Mouse (Mus musculus) right cerebral cortex, postnatal 10 days (tissue): ENCODE data around the gene Zfp750.

Source experiments
- DNase-seq, 2 experiments: peaks; one replicate each; pipeline ENCODE4 v3.0.0; 2021; ENCODE audit warnings: low spot score in 2 of 2

Gene Zfp750

DNA sequence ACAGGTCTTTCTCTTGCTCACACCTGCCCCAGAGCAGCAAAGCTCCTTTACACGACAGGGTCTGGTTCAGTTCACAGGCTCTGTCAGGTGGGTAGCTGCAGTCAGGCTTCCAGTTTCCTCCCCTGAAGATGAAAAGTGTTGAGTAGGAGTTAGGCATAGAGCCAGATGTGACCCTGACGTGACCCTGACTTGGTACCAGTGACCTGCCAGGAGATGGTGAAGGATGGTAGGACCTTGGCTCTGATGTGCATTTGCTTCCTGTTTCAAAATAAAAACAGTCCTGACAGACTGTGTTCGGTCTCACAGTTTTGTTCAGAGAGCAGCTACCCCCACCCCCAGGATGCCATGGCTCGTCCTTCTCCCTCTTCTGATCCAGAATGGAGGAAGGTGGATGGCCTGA lies 23.3 kb upstream of the Zfp750 start:
- no peak for DNase-seq

DNA sequence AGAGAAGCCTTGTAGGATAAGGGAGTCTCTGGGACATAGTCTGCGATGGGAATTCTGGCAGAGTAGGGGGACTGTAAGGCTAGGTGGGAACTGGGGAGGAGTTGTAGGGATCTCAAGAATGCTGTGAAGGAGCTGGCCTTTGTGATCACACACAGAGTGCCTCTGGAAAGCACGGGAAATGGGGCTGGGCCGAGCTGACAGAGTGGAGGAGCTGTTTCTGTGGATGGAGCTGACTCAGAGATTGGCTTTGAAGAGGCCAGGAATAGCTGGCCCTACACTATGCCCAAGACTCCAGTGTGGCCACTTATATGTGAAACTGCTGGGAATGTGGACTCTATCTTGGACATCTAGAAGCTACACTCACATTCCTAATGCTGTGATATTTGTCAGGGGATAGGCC lies 17.4 kb upstream of the Zfp750 start:
- no peak for DNase-seq

DNA sequence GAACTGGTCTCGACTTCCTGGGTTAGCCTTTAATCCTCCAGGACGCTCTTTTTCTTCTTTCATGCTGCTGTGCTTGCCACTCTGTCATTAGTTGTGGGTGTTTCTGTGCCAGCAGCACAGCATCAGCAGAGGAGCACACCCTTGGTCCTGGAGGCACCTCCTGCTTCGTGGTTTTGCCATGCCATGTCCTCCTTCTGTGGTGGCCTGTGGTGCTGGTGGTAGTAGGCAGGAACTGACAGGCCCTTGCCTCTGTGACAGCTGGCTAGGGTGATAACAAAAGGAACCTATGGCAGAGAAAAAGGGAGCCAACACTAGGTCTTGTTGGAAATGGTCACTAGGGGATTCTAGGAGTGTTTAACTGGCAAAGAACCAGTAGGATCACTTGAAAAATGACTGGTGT lies 10.6 kb upstream of the Zfp750 start:
- no peak for DNase-seq

DNA sequence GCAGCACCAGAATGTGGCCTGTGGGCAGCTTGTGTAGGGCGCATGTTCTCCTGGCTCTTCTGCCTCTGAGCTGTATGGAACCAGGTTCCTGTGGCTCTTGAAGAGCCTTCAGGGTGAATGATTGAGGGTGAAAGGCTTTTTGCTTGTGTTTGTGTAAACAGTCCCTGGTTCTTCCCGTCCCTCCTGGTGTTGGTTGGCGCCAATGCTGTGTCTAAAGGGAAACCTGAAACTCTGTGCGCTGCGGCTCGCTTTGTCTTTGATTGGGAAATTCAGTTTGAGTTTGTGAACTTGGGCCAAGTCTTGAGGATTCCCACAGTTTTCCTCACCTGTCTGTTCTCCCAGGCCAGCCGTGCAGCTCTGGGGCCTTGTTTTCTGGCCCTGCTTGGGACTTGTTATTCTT lies 5.1 kb upstream of the Zfp750 start:
- DNase-seq = no peak

DNA sequence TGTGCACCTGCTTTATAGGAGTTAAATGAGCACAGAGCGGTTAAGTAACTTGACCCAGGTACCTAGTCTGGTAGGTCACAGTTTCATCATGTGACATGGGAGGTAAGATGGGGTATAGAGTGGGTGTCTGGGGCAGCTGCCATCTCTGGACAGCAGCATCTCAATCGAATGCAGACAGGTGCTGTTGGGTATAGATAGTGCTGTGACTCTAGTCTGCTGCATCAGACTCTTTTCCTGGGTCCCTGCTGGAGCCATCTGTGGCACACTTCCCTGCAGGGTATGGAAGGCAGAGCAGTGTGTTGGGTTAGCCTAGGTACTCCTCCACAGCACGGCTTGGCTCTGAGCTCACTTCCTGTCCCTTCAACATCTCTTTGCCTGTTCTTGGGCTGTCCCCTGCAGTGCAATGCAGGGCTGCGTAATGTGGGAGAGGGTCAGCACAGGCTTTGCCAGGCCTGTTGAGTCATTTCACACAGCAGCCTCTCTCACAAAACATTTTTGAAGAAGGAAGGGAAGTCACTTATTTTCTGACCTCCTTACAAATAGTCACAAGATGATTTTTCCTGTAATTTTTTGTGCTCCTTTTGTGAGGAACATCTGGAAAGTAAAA lies 3.1 kb upstream of the Zfp750 start:
- no peak for DNase-seq

- DNase-seq = no peak
Observed at GRCm38 (mm10) chr11:121520761-121521160, 1.6 kb upstream of the Zfp750 start.

GRCm38 (mm10) chr11:121519703-121520102 lies 570 bp upstream of the Zfp750 start:
- DNase-seq = no peak

- DNase-seq = no peak
Observed at GRCm38 (mm10) chr11:121517687-121518465, 1.3 kb downstream of the Zfp750 start.

DNA sequence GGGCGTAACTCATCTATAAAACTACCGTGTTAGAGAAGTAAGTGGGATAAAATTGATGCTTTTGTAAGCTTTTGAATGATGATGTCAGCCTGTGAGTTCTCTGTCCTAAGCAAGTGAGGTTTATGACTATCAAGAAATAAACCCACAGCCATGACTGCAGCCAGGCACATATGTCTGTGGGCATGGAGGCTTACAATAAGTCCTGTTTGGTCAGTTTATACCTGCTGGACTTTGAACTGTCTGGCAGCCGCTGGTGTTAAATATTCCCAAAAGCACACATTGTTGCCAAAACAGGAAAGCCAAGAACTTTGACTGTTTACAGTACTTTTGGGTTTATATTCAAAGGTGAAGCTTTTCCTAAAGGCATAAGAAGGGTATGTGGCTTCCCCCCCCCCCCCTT lies 2.2 kb downstream of the Zfp750 start:
- no peak for DNase-seq

DNA sequence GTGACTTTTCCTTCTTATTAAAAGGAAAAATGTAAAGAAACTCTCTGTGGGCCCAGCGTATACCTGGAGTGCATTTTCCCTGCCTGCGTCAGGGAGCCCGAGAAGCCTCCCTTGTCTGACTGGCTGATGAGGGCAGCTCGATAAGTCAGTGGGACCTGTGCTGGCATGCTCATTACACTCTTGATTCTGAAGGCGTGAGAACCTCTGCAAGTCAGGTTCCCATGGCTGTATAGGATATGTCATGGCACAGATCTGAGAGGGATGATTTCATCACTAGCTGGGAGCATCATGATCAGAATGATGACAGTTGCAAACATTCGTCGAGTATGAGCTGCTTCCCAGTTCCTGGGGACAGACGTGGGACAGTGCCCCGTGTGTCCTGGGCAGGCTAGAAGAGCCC lies 3.1 kb downstream of the Zfp750 start:
- DNase-seq = no peak

DNA sequence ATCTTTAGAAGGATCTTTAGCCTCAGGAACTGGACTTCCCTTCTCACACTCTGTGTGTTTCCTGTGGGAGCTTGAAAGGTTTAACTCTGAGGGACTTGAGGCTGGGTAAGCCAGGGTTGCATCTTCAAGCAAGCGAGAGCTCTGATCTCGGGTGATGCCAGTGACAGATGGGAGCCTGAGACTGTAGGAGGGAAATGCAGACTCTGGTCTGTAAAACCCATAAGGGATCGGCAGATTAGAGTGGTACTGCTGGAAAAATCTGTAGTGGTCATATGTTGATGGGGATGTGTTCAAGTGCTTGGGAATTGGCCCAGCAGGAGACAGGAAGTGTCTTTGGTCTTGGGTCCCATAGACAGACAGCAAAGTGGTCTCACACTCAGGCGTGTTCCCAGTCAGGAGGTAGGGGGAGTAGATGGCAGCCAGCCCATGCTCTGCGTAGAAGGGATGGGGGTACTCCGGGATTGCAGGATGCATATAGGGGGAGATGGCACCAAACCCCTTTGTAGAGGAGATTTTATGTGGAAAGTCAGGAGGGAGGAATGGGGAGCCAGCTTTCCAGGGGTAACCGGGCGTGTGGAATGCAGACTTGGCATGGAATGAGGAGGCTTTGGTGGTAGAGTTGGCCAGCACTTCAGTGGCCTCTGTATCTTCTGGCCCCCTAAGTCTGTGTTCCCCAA lies 6.1 kb downstream of the Zfp750 start:
- peak; percentile 37 to 50 for DNase-seq

DNA sequence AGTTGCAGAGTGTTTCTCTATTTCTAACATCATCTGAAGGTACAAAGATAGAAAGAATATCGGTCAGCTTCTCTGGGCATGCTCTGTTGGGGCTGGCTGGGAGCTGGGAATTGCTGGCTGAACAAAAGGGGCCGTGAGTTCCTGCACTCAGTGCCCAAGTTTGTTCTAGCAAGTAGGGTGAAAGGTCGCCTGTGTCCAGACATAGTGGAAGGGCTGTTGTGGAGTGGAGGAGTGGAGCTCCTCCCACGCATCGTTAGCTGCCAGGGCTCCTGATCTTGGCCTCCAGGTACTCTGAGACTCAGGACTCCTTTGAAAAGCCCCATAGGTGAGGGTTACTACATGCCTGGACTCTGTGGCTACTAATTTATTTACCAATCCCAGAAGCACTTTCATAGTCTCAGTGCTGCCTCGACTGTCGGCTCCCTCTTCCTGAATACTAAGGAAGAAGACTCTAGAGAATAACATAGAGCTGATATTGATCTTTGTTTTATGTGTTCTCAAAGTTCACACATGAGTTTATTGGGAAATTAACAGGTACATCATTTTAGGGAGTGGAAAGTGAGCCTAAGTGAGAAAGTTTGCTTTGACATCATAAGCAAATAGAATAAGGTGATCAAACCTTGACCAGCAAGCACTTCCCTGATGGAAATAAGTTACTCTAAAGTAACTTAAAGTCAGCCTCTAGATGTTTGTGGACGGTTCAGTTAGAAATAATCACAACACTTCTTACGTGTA lies 8.5 kb downstream of the Zfp750 start:
- no peak for DNase-seq

GRCm38 (mm10) chr11:121508478-121508877 lies 10.7 kb downstream of the Zfp750 start:
- DNase-seq = no peak

DNA sequence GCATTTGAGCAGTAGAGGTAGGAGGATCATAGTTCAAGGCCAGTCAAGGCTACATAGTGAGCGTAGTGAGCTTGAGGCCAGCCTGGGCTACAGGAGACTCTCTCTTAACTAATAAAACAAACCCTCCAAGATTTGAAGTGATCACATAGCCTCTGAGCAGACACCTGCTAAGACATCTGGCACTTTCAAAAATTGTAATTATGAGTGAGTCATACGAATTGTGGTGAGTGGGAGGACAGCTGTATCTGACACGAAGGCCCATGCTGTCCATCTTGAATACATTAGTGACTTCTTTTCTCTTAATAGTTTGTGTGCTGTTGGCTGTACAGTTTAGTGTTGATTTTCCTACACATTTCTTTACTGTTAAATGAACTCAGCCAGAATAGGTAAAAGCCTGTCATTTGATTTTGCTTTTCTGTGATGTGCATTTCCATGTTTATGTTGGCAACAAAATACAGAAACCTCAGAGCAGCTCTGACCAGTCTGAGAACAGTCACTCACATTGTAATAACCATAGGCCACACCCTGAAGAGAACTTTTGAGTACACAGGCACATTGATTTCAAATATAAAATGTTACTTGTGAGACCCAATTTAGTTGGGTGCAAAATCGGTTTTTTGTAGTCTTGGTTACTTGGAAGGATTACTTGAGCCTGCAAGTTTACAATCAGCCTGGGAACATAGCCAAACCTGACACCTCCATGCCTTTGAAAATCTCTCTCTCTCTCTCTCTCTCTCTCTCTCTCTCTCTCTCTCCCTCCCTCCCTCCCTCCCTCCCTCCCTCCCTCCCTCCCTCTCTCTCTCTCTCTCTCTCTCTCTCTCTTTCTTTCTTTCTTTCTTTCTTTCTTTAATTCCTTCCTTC lies 16.9 kb downstream of the Zfp750 start:
- DNase-seq = no peak

GRCm38 (mm10) chr11:121501525-121501924 lies 17.6 kb downstream of the Zfp750 start:
- no peak for DNase-seq

DNA sequence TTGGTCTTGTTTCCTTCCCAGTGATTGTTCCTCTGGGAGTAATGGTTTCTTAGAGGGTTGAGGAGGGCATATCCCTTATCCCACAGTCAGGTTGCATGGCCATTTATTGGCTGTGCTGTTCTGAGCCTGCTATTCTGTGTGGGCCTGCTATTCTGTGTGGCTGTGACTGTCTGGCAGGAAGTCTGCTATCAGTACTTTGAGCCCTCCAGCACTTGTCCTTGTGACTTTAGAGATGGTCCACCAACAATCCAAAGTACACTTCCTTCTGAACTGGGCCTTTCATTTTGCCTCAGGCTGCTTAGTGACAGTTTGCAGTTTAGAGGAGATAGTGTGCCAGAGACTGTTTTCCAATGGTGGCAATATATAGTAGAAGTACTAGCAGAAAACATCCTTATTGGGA lies 18.5 kb downstream of the Zfp750 start:
- DNase-seq = no peak

GRCm38 (mm10) chr11:121490651-121491050 lies 28.5 kb downstream of the Zfp750 start:
- DNase-seq = no peak

DNA sequence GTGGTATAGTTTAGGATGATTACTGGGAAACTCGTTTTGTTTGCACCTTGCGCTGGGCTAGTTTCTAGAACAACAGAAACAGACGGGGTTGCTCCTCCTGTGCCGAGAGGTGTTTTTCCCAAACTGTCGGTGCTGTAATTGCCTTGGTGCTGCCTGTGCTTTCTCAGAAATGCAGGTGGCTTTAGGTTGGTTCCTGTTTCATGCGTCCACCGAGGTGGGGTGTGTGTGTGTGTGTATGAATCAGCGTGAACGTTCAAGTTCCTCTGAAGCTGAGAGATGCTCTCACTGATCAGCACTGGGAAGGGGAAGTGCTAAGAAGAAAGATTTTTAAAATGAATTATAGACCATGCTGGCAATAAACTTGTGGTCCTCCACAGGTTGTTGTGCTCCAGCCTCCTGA lies 33.3 kb downstream of the Zfp750 start:
- DNase-seq = no peak

DNA sequence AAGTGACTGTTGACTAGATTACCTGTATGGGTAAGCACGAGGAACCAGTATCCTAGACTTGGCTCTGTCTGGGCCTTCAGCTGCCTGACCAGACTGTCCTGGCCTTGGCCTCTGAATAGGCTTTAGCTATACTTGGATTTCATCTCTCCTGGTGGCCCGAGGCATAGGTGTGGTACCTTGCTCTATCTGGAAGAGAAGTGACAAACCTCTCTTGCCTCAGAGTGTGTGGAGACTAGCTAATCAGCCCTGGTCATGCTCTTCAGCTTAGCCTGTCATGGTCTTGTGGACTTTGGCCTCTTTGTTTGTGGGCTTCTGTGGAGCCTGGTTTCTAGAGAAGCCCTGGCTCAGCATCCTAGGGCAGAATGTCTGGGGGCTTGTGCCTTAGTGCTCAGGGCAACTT lies 38.0 kb downstream of the Zfp750 start:
- DNase-seq = no peak

- no peak for DNase-seq
Observed at GRCm38 (mm10) chr11:121479476-121480203, 39.5 kb downstream of the Zfp750 start.
